Mouse (Mus musculus) hindbrain, embryonic 14.5 days (tissue): ENCODE data around the gene Taok3. TPM values are rescaled to one million over a fixed set of nuclear protein-coding genes. Genes with fewer than 3 reads are reported as not detected.

Source experiments
- ATAC-seq: fragments of 200-750 bp; cut with Nextera tagmentation; 2 replicates; pipeline ENCODE4 v1.8.0; 2017; ENCODE audit warnings: moderate number of reproducible peaks, mild to moderate bottlenecking, moderate TSS enrichment, moderate library complexity; ENCODE audit not compliant: low FRiP score
- DNase-seq: peaks from one replicate; pipeline ENCODE4 v3.0.0-alpha.2; 2015; ENCODE audit warnings: low spot score
- H3K27ac ChIP-seq: fragments of 300-500 bp; sonication (generic); 2 replicates; pipeline ENCODE4 v1.5.1; 2014; ENCODE audit warnings: mild to moderate bottlenecking, moderate library complexity
- H3K27me3 ChIP-seq: fragments of 300-500 bp; sonication (generic); 2 replicates; pipeline ENCODE4 v1.6.1; 2014; ENCODE audit warnings: mild to moderate bottlenecking, low read length, mixed read lengths; ENCODE audit not compliant: control insufficient read depth, insufficient read depth
- H3K36me3 ChIP-seq: fragments of 300-500 bp; sonication (generic); replicated peaks from 2 replicates; pipeline ENCODE4 v1.6.1; 2014; ENCODE audit not compliant: control insufficient read depth, insufficient read depth
- H3K4me1 ChIP-seq: fragments of 300-500 bp; sonication (generic); replicated peaks from 2 replicates; pipeline ENCODE4 v1.6.1; 2014; ENCODE audit warnings: antibody characterized with exemption, low read length, mixed read lengths; ENCODE audit not compliant: control insufficient read depth, insufficient read depth
- H3K4me2 ChIP-seq: fragments of 300-500 bp; sonication (generic); replicated peaks from 2 replicates; pipeline ENCODE4 v1.6.1; 2014; ENCODE audit warnings: mild to moderate bottlenecking, moderate library complexity
- H3K4me3 ChIP-seq: fragments of 300-500 bp; sonication (generic); replicated peaks from 2 replicates; pipeline ENCODE4 v1.5.1; 2014; ENCODE audit warnings: mild to moderate bottlenecking, low read length
- H3K9ac ChIP-seq: fragments of 300-500 bp; sonication (generic); 2 replicates; pipeline ENCODE4 v1.6.1; 2014
- H3K9me3 ChIP-seq: fragments of 300-500 bp; sonication (generic); 2 replicates; pipeline ENCODE4 v1.6.1; 2016; ENCODE audit warnings: low read length; ENCODE audit not compliant: control insufficient read depth
- WGBS: fragments of 180-500 bp; shearing (Covaris S2); extraction: QIAGEN DNeasy Blood & Tissue Kit; methylation state at CpG from one replicate; pipeline ENCODE4 v1.1.7; 2014; 5-methylcytosine and 5-hydroxymethylcytosine counted together
- polyA plus RNA-seq: library from polyadenylated mRNA; unstranded; fragments of >200 nt; fragmentation: Nextera tagmentation; extraction: Ambion mirVana; gene quantifications from 2 replicates; pipeline ENCODE4 v1.2.1, GENCODE M21; 2014

The Taok3 gene
- polyA plus RNA-seq, 1 experiment from 2014 or later: 50.4 TPM

DNA sequence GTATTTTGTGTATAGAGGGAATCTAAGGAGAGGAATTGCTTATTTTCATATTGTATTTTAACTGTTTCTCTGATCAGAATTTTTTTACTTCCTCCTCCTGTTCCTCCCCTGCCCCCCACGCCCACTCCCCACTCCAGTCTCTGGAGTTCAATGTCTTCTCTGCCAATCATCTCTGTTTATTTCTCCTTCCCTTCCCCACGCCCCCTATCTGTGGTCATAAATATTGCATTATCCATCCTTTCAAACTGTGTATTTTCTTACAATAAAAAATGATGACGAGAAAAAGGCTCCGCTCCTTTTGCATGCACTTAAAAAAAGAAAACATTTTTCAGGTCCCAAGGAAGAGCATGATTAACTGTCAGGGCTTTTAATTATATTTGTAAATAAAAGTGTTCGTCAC is 154.9 kb downstream of the Taok3 start:
- 66% methylated on average over 5 of the region's 5 CpGs for WGBS
- Histone ChIP-seq H3K4me1 (no peaks in the 10 kb centered on the region), H3K4me3 (no peak overlapping the region), H3K27ac (no peak overlapping the region), H3K36me3 (peaks cover 20% of the 10 kb centered on the region), H3K9ac (no peak overlapping the region), H3K27me3 (no peaks in the 10 kb centered on the region), H3K9me3 (no peaks in the 10 kb centered on the region), H3K4me2 (no peak overlapping the region)
- DNase-seq (no peak), ATAC-seq (no peak)

DNA sequence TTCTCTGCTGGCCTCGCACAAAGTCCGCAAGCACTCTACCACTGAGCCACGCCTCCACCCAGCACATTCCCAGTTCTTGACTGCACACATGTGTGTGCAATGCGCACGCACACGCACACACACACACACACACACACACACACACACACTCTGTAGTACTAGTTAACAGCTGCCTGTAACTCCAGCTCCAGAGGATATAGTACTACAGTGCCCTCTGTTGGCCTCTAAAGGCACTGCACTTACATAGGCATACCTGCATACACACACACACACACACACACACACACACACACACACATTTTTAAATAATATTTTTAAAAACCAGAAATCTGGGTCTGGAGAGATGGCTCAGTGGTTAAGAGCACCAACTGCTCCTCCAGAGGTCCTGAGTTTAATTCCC is 157.9 kb downstream of the Taok3 start:
- H3K36me3 ChIP-seq: peaks cover 36% of the 10 kb centered on the region
- no peak overlapping the region for H3K9ac ChIP-seq
- WGBS: 96% methylated on average over 6 of the region's 6 CpGs
- ATAC-seq (no peak), DNase-seq (no peak)
- H3K4me1 ChIP-seq: no peaks in the 10 kb centered on the region
- H3K27me3 ChIP-seq: no peaks in the 10 kb centered on the region
- H3K4me3 ChIP-seq: no peak overlapping the region
- H3K4me2 ChIP-seq: no peak overlapping the region
- H3K9me3 ChIP-seq: no peaks in the 10 kb centered on the region
- H3K27ac ChIP-seq: no peak overlapping the region

DNA sequence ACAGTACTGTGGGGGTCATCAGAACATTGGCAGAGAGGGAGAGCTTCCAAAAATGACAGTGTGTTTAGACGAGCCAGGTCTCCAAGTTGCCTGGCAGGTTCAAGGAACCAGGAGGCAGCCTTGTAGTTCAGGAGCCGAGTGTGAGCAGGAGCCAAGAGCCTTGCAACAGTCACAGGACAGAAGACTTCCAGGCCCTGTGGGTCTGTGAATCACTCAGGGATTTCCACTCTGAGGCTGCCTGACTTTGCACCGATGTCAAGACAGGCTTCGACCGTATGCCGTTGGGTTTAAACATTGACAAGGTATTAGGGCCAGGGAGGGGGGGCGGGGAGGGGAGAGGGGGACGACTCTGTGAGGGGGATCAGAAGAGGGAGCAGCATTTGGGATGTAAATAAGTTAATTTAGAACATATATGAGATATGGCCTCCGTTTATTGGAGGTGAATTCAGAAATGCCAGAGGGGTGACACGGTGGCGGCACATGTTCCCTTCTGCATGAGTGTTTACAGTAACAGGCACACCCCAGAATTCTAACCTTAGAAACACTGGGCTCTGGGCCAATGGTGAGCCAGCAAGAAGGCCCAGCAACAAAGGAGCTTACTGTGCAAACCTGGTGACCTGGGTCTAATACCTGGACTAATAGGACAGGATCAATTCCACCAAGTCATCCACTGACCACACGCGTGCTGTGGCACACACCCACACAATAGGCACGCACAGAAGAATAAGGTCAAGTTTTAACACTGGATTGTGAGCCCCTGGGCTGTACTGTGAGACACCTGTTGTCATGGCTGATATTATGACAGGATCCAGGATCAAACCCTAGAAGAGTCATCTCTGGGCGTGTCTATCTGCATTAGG is 159.1 kb downstream of the Taok3 start:
- Histone ChIP-seq H3K27ac (no peak overlapping the region), H3K36me3 (peaks cover 43% of the 10 kb centered on the region), H3K9ac (no peak overlapping the region), H3K27me3 (no peaks in the 10 kb centered on the region), H3K4me1 (0 out of 2 replicates have a peak, but pooled peaks cover 2% of the 10 kb centered on the region), H3K9me3 (no peaks in the 10 kb centered on the region), H3K4me3 (no peak overlapping the region), H3K4me2 (no peak overlapping the region)
- 86% methylated on average over 15 of the region's 15 CpGs for WGBS
- ATAC-seq: no peak
- DNase-seq: no peak

- Histone ChIP-seq H3K4me3 (no peak overlapping the region), H3K4me2 (no peak overlapping the region), H3K27ac (no peak overlapping the region), H3K4me1 (peaks cover 8% of the 10 kb centered on the region; the same call in 1 of the 2 replicates), H3K9ac (no peak overlapping the region), H3K9me3 (no peaks in the 10 kb centered on the region), H3K36me3 (peaks cover 47% of the 10 kb centered on the region), H3K27me3 (no peaks in the 10 kb centered on the region)
- no peak for DNase-seq
- ATAC-seq: no peak
- 81% methylated on average over 4 of the region's 4 CpGs for WGBS
Observed at GRCm38 (mm10) chr5:117279669-117280050, 159.7 kb downstream of the Taok3 start.

GRCm38 (mm10) chr5:117281536-117281935 is 161.6 kb downstream of the Taok3 start:
- peaks cover 21% of the 10 kb centered on the region for H3K4me1 ChIP-seq
- H3K4me3 ChIP-seq: no peak overlapping the region
- ATAC-seq (no peak), DNase-seq (no peak)
- H3K27ac ChIP-seq: no peak overlapping the region
- H3K9ac ChIP-seq: no peak overlapping the region
- whole genome bisulfite sequencing: 95% methylated on average over 10 of the region's 10 CpGs
- no peaks in the 10 kb centered on the region for H3K27me3 ChIP-seq
- H3K36me3 ChIP-seq: peaks cover 51% of the 10 kb centered on the region
- H3K4me2 ChIP-seq: no peak overlapping the region
- no peaks in the 10 kb centered on the region for H3K9me3 ChIP-seq

- no peak for ATAC-seq
- Histone ChIP-seq H3K4me2 (no peak overlapping the region), H3K9me3 (no peaks in the 10 kb centered on the region), H3K27ac (no peak overlapping the region), H3K36me3 (peaks cover 51% of the 10 kb centered on the region), H3K27me3 (no peaks in the 10 kb centered on the region), H3K4me3 (no peak overlapping the region), H3K9ac (no peak overlapping the region), H3K4me1 (peaks cover 22% of the 10 kb centered on the region)
- no peak for DNase-seq
- WGBS: 92% methylated on average over 8 of the region's 8 CpGs
Observed at GRCm38 (mm10) chr5:117282360-117282759, 162.4 kb downstream of the Taok3 start.

DNA sequence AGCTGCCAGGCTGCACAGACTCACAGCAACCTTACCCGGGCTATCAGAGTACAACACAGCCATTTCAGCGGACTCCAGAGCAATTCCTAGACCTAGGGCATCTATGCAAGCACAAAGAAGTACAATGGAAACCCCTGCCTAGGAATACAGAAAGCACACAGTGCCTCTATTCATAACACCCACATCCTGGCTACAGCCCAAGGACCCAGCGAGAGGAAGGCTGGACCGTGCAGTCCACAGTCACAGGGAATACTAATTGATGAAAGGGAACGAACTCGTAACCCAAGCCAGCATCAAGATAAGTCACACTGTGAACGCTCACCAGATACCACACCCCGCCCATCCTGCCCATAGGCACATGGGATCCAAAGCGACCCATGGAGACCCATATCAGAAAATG is 164.1 kb downstream of the Taok3 start:
- ATAC-seq (no peak; the same call in 1 of the 2 replicates), DNase-seq (peak; percentile 50)
- Histone ChIP-seq H3K4me3 (no peak overlapping the region), H3K4me2 (peak overlapping the region; percentile 15; the same call in 1 of the 2 replicates), H3K27me3 (no peaks in the 10 kb centered on the region), H3K4me1 (peaks cover 27% of the 10 kb centered on the region), H3K9ac (no peak overlapping the region), H3K9me3 (no peaks in the 10 kb centered on the region), H3K36me3 (peaks cover 51% of the 10 kb centered on the region), H3K27ac (peak overlapping the region; percentile 49)
- WGBS: 62% methylated on average over 9 of the region's 9 CpGs

- Histone ChIP-seq H3K4me2 (peak overlapping the region; percentile 15; the same call in 1 of the 2 replicates), H3K9ac (peak overlapping the region; percentile 13; the same call in 1 of the 2 replicates), H3K4me3 (no peak overlapping the region), H3K36me3 (peaks cover 51% of the 10 kb centered on the region), H3K9me3 (no peaks in the 10 kb centered on the region), H3K27ac (peak overlapping the region; percentile 49), H3K4me1 (peaks cover 27% of the 10 kb centered on the region), H3K27me3 (no peaks in the 10 kb centered on the region)
- WGBS: 52% methylated on average over 7 of the region's 7 CpGs
- DNase-seq (no peak), ATAC-seq (no peak)
Observed at GRCm38 (mm10) chr5:117284682-117285081, 164.8 kb downstream of the Taok3 start.

DNA sequence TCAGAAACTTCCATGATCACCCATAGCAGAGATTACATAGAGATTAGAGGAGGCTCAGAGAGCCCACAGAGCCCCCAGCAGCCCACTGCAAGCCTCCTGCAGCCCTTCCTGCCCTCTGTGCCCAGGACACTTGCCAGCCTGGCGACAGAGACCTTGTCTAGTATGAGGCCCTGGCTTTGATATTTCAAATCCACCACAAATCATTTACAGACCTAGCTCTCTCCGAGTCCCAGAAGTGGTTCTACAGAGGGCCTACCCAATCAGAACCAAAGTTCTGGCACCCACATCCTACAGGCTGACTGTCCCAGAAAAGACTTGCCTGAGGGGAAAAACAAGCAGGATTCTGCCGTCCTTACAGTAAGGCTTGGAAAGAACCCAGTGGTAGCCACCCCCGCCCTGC is 165.3 kb downstream of the Taok3 start:
- peak overlapping the region; percentile 13; the same call in 1 of the 2 replicates for H3K9ac ChIP-seq
- H3K4me2 ChIP-seq: peak overlapping the region; percentile 15

More for the DNA sequence above, 165.3 kb downstream of the Taok3 start:
- peaks cover 27% of the 10 kb centered on the region for H3K4me1 ChIP-seq
- H3K27me3 ChIP-seq: no peaks in the 10 kb centered on the region
- ATAC-seq: no peak
- peaks cover 46% of the 10 kb centered on the region for H3K36me3 ChIP-seq
- no peak for DNase-seq
- no peak overlapping the region for H3K27ac ChIP-seq
- WGBS: 92% methylated on average over 4 of the region's 4 CpGs
- H3K4me3 ChIP-seq: no peak overlapping the region
- H3K9me3 ChIP-seq: no peaks in the 10 kb centered on the region
